24 mouse cellular contexts compared by ENCODE assay signal in the genomic region with DNA sequence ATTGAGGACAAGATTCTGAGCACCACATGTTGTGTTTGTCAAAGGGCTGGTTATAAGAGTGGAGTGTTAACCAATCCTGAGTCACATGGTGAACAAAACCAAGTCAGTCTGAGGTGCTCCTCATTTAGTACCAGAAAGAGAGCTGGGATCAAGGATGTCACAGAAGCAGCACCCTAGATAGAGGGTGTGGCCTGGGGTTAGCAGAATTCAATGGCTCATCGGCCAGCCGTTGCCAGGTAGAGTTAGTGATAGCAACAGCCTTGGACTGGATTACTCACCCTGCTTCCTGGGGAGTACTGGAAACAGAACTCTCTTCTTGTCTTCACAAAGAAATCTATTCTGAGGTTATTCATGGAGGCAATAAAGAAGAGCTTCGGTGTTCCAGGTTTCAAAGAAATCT.
DNase-seq lines count a peak whose midpoint lies in the region.
"Had no signal": no experiment of that assay in that cellular context is flagged by ENCODE, and none has a peak within 500 bp of the region (broad histone marks: within the 10 kb centered on the region; RNA-seq: fewer than 3 reads in every experiment).

No protein-coding gene starts in this region.

- no peaks in the 10 kb centered on the region for H3K4me1 ChIP-seq in forebrain, embryonic 10.5 days
- H3K4me1 ChIP-seq: embryonic facial prominence, embryonic 10.5 days; embryonic facial prominence, embryonic 13.5 days; heart, embryonic 12.5 days; heart, embryonic 15.5 days; hindbrain, embryonic 10.5 days; hindbrain, embryonic 13.5 days; intestine, embryonic 15.5 days had no signal

- no peak overlapping the region for H3K27ac ChIP-seq in forebrain, embryonic 10.5 days
- H3K27ac ChIP-seq: embryonic facial prominence, embryonic 10.5 days; embryonic facial prominence, embryonic 13.5 days; heart, embryonic 15.5 days; hindbrain, embryonic 10.5 days; hindbrain, embryonic 13.5 days; intestine, embryonic 15.5 days had no signal

- H3K27me3 ChIP-seq in forebrain, embryonic 10.5 days (ENCODE audit: poor library complexity, severe bottlenecking) = no peaks in the 10 kb centered on the region
- H3K27me3 ChIP-seq: embryonic facial prominence, embryonic 13.5 days; heart, embryonic 12.5 days; heart, embryonic 15.5 days; hindbrain, embryonic 13.5 days; intestine, embryonic 15.5 days had no signal

- H3K36me3 ChIP-seq in forebrain, embryonic 10.5 days (replicated peaks) = no peaks in the 10 kb centered on the region
- H3K36me3 ChIP-seq: embryonic facial prominence, embryonic 10.5 days; embryonic facial prominence, embryonic 13.5 days; heart, embryonic 12.5 days; heart, embryonic 15.5 days; hindbrain, embryonic 10.5 days; hindbrain, embryonic 13.5 days; intestine, embryonic 15.5 days had no signal

- no peak overlapping the region for H3K4me3 ChIP-seq in forebrain, embryonic 10.5 days
- H3K4me3 ChIP-seq: embryonic facial prominence, embryonic 10.5 days; embryonic facial prominence, embryonic 13.5 days; heart, embryonic 12.5 days; heart, embryonic 15.5 days; hindbrain, embryonic 10.5 days; hindbrain, embryonic 13.5 days; intestine, embryonic 15.5 days had no signal

- WGBS in forebrain, embryonic 10.5 days = 72% methylated on average over 3 of the region's 3 CpGs

- DNase-seq in R1 (ENCODE audit: low read depth, low spot score) = peak; percentile 4
- peak; percentile 34 for DNase-seq in adrenal gland, adult 2 months
- DNase-seq in adrenal gland, postnatal 14 days = peak; percentile 43
- no peak for DNase-seq in B cell, adult 2 months
- DNase-seq in left cerebral cortex, adult 8-10 months (ENCODE audit: low spot score in 2 of 2) = no peak
- DNase-seq in forebrain, embryonic 10.5 days (ENCODE audit: extremely low spot score, low spot score) = no peak
- DNase-seq: cerebellum, adult 11-12 months; cerebellum, adult 8-10 months; cerebellum, postnatal 10 days; cerebellum, postnatal 36 days; embryo, embryonic 11 days; forebrain, postnatal 0 days; gastrocnemius, postnatal 25 days; heart, adult 18-20 months; heart, postnatal 10 days; heart, postnatal 36 days; kidney, adult 11 months had no signal

- no peaks in the 10 kb centered on the region for H3K9me3 ChIP-seq in forebrain, embryonic 10.5 days
- H3K9me3 ChIP-seq: embryonic facial prominence, embryonic 10.5 days; embryonic facial prominence, embryonic 13.5 days; heart, embryonic 12.5 days; heart, embryonic 15.5 days; hindbrain, embryonic 10.5 days; hindbrain, embryonic 13.5 days; intestine, embryonic 15.5 days had no signal

Comparison
In these comparisons a context has a peak if more than half of its experiments do, and no peak if none do; other contexts are left out.
1. DNase-seq: peak in R1 (single experiment), adrenal gland, adult 2 months (single experiment) and adrenal gland, postnatal 14 days (single experiment); none in B cell, adult 2 months (0 of 2), left cerebral cortex, adult 8-10 months (0 of 2) and forebrain, embryonic 10.5 days (single experiment).